Mouse (Mus musculus) heart, embryonic 11.5 days (tissue): ENCODE measurements around the gene Hist1h2bc. TPM values are rescaled to one million over a fixed set of nuclear protein-coding genes. Genes with fewer than 3 reads are reported as not detected.
A peak's percentile ranks its signal among the peaks of the same experiment; 100 is the strongest.
"Not testable (repeated sequence)": the region's sequence is repeated elsewhere in the genome, so short reads cannot be mapped to it uniquely, and the experiment has no call there.

Source experiments
- ATAC-seq: fragments of 200-750 bp; cut with Nextera tagmentation; replicated peaks from 2 replicates; pipeline ENCODE4 v1.8.0; 2017; ENCODE audit warnings: moderate library complexity; ENCODE audit not compliant: insufficient number of reproducible peaks, low FRiP score, low TSS enrichment
- H3K27ac ChIP-seq: fragments of 300-500 bp; sonication (generic); 2 replicates; pipeline ENCODE4 v1.5.1; 2014; ENCODE audit warnings: mild to moderate bottlenecking, low read depth, low read length
- H3K27me3 ChIP-seq: fragments of 300-500 bp; sonication (generic); 2 replicates; pipeline ENCODE4 v1.6.1; 2014; ENCODE audit warnings: mild to moderate bottlenecking, low read length, mixed read lengths; ENCODE audit not compliant: control insufficient read depth, insufficient read depth
- H3K36me3 ChIP-seq: fragments of 300-500 bp; sonication (generic); 2 replicates; pipeline ENCODE4 v1.6.1; 2014; ENCODE audit warnings: mild to moderate bottlenecking, low read length, moderate library complexity, mixed read lengths; ENCODE audit not compliant: control insufficient read depth, insufficient read depth
- H3K4me1 ChIP-seq: fragments of 300-500 bp; sonication (generic); 2 replicates; pipeline ENCODE4 v1.6.1; 2014; ENCODE audit warnings: low read length; ENCODE audit not compliant: control insufficient read depth, insufficient read depth
- H3K4me2 ChIP-seq: fragments of 300-500 bp; sonication (generic); 2 replicates; pipeline ENCODE4 v1.6.1; 2014; ENCODE audit warnings: mild to moderate bottlenecking, moderate library complexity
- H3K4me3 ChIP-seq: fragments of 300-500 bp; sonication (generic); 2 replicates; pipeline ENCODE4 v1.5.1; 2014; ENCODE audit warnings: low read depth, low read length
- H3K9ac ChIP-seq: fragments of 300-500 bp; sonication (generic); 2 replicates; pipeline ENCODE4 v1.6.1; 2014; ENCODE audit warnings: mild to moderate bottlenecking, low read depth, low read length, moderate library complexity
- H3K9me3 ChIP-seq: fragments of 300-500 bp; sonication (generic); replicated peaks from 2 replicates; pipeline ENCODE4 v1.6.1; 2016; ENCODE audit warnings: low read length; ENCODE audit not compliant: control insufficient read depth
- WGBS: fragments of 180-500 bp; shearing (Covaris S2); extraction: QIAGEN DNeasy Blood & Tissue Kit; methylation state at CpG from one replicate; pipeline ENCODE4 v1.1.7; 2014; ENCODE audit not compliant: insufficient replicate concordance; 5-methylcytosine and 5-hydroxymethylcytosine counted together
- polyA plus RNA-seq: library from polyadenylated mRNA; unstranded; fragments of >200 nt; fragmentation: Nextera tagmentation; extraction: Ambion mirVana; gene quantifications from 2 replicates; pipeline ENCODE4 v1.2.1, GENCODE M21; 2014

Hist1h2bc gene
- 31.3 and 31.9 TPM in 2 replicates for polyA plus RNA-seq

- WGBS = under 1% methylated on average over 32 of the region's 32 CpGs
- H3K4me3 ChIP-seq = peak within 1 kb of the TSS; percentile 49
- no peaks in the 10 kb centered on the region for H3K27me3 ChIP-seq
- H3K9ac ChIP-seq = peak within 1 kb of the TSS; percentile 76
- peak within 1 kb of the TSS; percentile 70 for H3K4me2 ChIP-seq
- no peaks in the 10 kb centered on the region for H3K9me3 ChIP-seq
- no peaks in the 10 kb centered on the region for H3K36me3 ChIP-seq
- peak; percentile 97 for ATAC-seq
- peak within 1 kb of the TSS; percentile 97 for H3K27ac ChIP-seq
- 0 out of 2 replicates have a peak, but pooled peaks cover 8% of the 10 kb centered on the region for H3K4me1 ChIP-seq
Observed at GRCm38 (mm10) chr13:23683755-23684281, at the start of gene Hist1h2bc, which contains the start of gene Hist1h2ac. Gene Hist1h2bc (plus strand): TSS chr13:23684199. Gene Hist1h2ac (minus strand): TSS chr13:23683948.

- H3K9me3 ChIP-seq = no peaks in the 10 kb centered on the region
- no peak overlapping the region for H3K4me3 ChIP-seq
- no peak overlapping the region for H3K27ac ChIP-seq
- ATAC-seq = no peak
- WGBS = 68% methylated on average over 6 of the region's 6 CpGs
- H3K4me1 ChIP-seq = no peaks in the 10 kb centered on the region
- H3K27me3 ChIP-seq = no peaks in the 10 kb centered on the region
- H3K9ac ChIP-seq = no peak overlapping the region
- no peaks in the 10 kb centered on the region for H3K36me3 ChIP-seq
- no peak overlapping the region for H3K4me2 ChIP-seq
Observed at GRCm38 (mm10) chr13:23659636-23660366, 24.2 kb upstream of the Hist1h2bc start.

- Histone ChIP-seq H3K4me1 (no peaks in the 10 kb centered on the region), H3K9me3 (no peaks in the 10 kb centered on the region), H3K36me3 (no peaks in the 10 kb centered on the region), H3K4me3 (no peak overlapping the region), H3K27me3 (no peaks in the 10 kb centered on the region), H3K9ac (no peak overlapping the region), H3K4me2 (no peak overlapping the region), H3K27ac (no peak overlapping the region)
- 53% methylated on average over 3 of the region's 3 CpGs for WGBS
- no peak for ATAC-seq
Observed at GRCm38 (mm10) chr13:23662536-23662935, 21.5 kb upstream of the Hist1h2bc start.

- no peaks in the 10 kb centered on the region for H3K36me3 ChIP-seq
- no peak for ATAC-seq
- 0 out of 2 replicates have a peak, but pooled peaks cover 8% of the 10 kb centered on the region for H3K4me1 ChIP-seq
- H3K9ac ChIP-seq = 0 out of 2 replicates have a peak overlapping the region, but pooled peaks have one; percentile 66
- no peaks in the 10 kb centered on the region for H3K27me3 ChIP-seq
- H3K4me2 ChIP-seq = peak overlapping the region; percentile 70; the same call in 1 of the 2 replicates
- 76% methylated on average over 6 of the region's 6 CpGs for WGBS
- no peak overlapping the region for H3K27ac ChIP-seq
- H3K9me3 ChIP-seq = no peaks in the 10 kb centered on the region
- no peak overlapping the region for H3K4me3 ChIP-seq
Observed at GRCm38 (mm10) chr13:23681990-23682582, 1.9 kb upstream of the Hist1h2bc start.

GRCm38 (mm10) chr13:23682623-23682946 is 1.4 kb upstream of the Hist1h2bc start:
- no peaks in the 10 kb centered on the region for H3K9me3 ChIP-seq
- 24% methylated on average over 1 of the region's 1 CpGs for WGBS
- ATAC-seq = no peak

GRCm38 (mm10) chr13:23682947-23683754 is 848 bp upstream of the Hist1h2bc start:
- not testable (repeated sequence) for H3K9me3 ChIP-seq, H3K27me3 ChIP-seq, H3K4me1 ChIP-seq, H3K36me3 ChIP-seq
- peak overlapping the region; percentile 70 for H3K4me2 ChIP-seq
- peak overlapping the region; percentile 97 for H3K27ac ChIP-seq
- WGBS = 21% methylated on average over 11 of the region's 30 CpGs
- peak overlapping the region; percentile 42 for H3K4me3 ChIP-seq
- peak; percentile 48 for ATAC-seq
- peak overlapping the region; percentile 66 for H3K9ac ChIP-seq

More at GRCm38 (mm10) chr13:23682623-23682946, 1.4 kb upstream of the Hist1h2bc start:
- H3K27ac ChIP-seq = peak overlapping the region; percentile 97
- H3K4me1 ChIP-seq = 0 out of 2 replicates have a peak, but pooled peaks cover 8% of the 10 kb centered on the region
- no peaks in the 10 kb centered on the region for H3K36me3 ChIP-seq
- H3K4me3 ChIP-seq = 0 out of 2 replicates have a peak overlapping the region, but pooled peaks have one; percentile 42
- H3K4me2 ChIP-seq = peak overlapping the region; percentile 70
- H3K9ac ChIP-seq = peak overlapping the region; percentile 66
- H3K27me3 ChIP-seq = no peaks in the 10 kb centered on the region

- H3K4me2 ChIP-seq = peak overlapping the region; percentile 70
- H3K9ac ChIP-seq = peak overlapping the region; percentile 76
- not testable (repeated sequence) for H3K4me1 ChIP-seq, H3K36me3 ChIP-seq, H3K27me3 ChIP-seq, ATAC-seq, H3K9me3 ChIP-seq
- WGBS = under 1% methylated on average over 11 of the region's 37 CpGs
- peak overlapping the region; percentile 49 for H3K4me3 ChIP-seq
- H3K27ac ChIP-seq = peak overlapping the region; percentile 97
Observed at GRCm38 (mm10) chr13:23684295-23684945, 421 bp downstream of the Hist1h2bc start.
